Mouse (Mus musculus) Patski (cell line): ENCODE data around the gene Rnps1. TPM values are rescaled to one million over a fixed set of nuclear protein-coding genes. Genes with fewer than 3 reads are reported as not detected.
A peak's percentile ranks its signal among the peaks of the same experiment; 100 is the strongest.
"Not testable (repeated sequence)": the region's sequence is repeated elsewhere in the genome, so short reads cannot be mapped to it uniquely, and the experiment has no call there.

ENCODE experiments used
- ATAC-seq: fragments of 100-300 bp; one replicate; pipeline ENCODE4 v1.8.0; 2021
- CTCF ChIA-PET: fragments of 350-600 bp; sonication (Branson Sonifier 250); formaldehyde crosslinking; loops from one replicate; lab custom pipeline; 2022; ENCODE audit warnings: inconsistent platforms; lab: Charles Lee
- POLR2A ChIA-PET: fragments of 350-600 bp; sonication (Branson Sonifier 250); formaldehyde crosslinking; loops from one replicate; lab custom pipeline; 2022; ENCODE audit warnings: antibody characterized with exemption, inconsistent platforms; lab: Charles Lee
- DNase-seq: peaks from one replicate; pipeline ENCODE4 v3.0.0-alpha.2; 2011; ENCODE audit warnings: low read depth, low spot score
- H3K27me3 ChIP-seq: fragments of 371-371 bp; one replicate; pipeline ENCODE4 v1.5.1; 2021
- CTCF ChIP-seq: fragments of 100-300 bp; IDR thresholded peaks from one replicate; pipeline ENCODE4 v1.5.1; 2021
- in situ Hi-C: fragments of 300-500 bp; cut with MboI; formaldehyde crosslinking; loops from 3 replicates; pipeline ENCODE4 v1.11.1; 2018; ENCODE audit warnings: low pct_unique_long_range_greater_than_20kb, mixed read lengths
- polyA plus RNA-seq: library from polyadenylated mRNA; unstranded; gene quantifications from one replicate; pipeline ENCODE4 v1.2.3, GENCODE M21; 2021

The Rnps1 gene
- polyA plus RNA-seq, 1 experiment from 2014 or later: 98.5 TPM

- TF ChIP-seq CTCF: no peak
- DNase-seq: no peak
- no peaks in the 10 kb centered on the region for H3K27me3 ChIP-seq
- no peak for ATAC-seq
- ChIA-PET POLR2A (no interaction called here), CTCF (no interaction called here)
- in situ Hi-C loops: no loop called here
Measured at GRCm38 (mm10) chr17:24449507-24449906, 35.1 kb downstream of the Rnps1 start.

GRCm38 (mm10) chr17:24451220-24451619 is 36.9 kb downstream of the Rnps1 start:
- POLR2A ChIA-PET: interaction anchor here (0.5 kb wide), 1 partner anchor 1732 kb away, joined by 5 read pairs; no protein-coding TSS in a partner anchor
- ATAC-seq: no peak
- TF ChIP-seq CTCF: no peak
- CTCF ChIA-PET: interaction anchor here (1.3 kb wide), 1 partner anchor 14 kb away, joined by 5 read pairs; no protein-coding TSS in a partner anchor
- in situ Hi-C loops: no loop called here
- no peaks in the 10 kb centered on the region for H3K27me3 ChIP-seq
- no peak for DNase-seq

GRCm38 (mm10) chr17:24453372-24453771 is 39.0 kb downstream of the Rnps1 start:
- ATAC-seq (no peak), DNase-seq (no peak)
- ChIA-PET POLR2A (interaction anchor here (1.1 to 3.6 kb wide), 2 partner anchors 10 to 18 kb away, joined by 3 to 12 read pairs; partner anchors contain the start of genes E4f1 and Pgp), CTCF (interaction anchor here (1.0 to 1.8 kb wide), 2 partner anchors 16 to 26 kb away, joined by 3 to 5 read pairs; no protein-coding TSS in a partner anchor)
- in situ Hi-C loops: no loop called here
- no peak for TF ChIP-seq CTCF
- no peaks in the 10 kb centered on the region for H3K27me3 ChIP-seq

- POLR2A ChIA-PET: interaction anchor here (1.1 to 3.6 kb wide), 4 partner anchors 10 to 96 kb away, joined by 3 to 12 read pairs (median 4); partner anchors contain the start of genes E4f1, Pgp and Pkd1
- DNase-seq: no peak
- CTCF ChIA-PET: interaction anchor here (0.8 to 1.8 kb wide), 2 partner anchors 17 to 25 kb away, joined by 3 to 5 read pairs; partner anchors contain the start of gene Mlst8
- no peak for TF ChIP-seq CTCF
- no peaks in the 10 kb centered on the region for H3K27me3 ChIP-seq
- in situ Hi-C loops: no loop called here
- ATAC-seq: peak; percentile 6
Measured at GRCm38 (mm10) chr17:24454218-24454755, 39.9 kb downstream of the Rnps1 start.

- ChIA-PET POLR2A (interaction anchor here (1.2 to 3.6 kb wide), 4 partner anchors 16 to 95 kb away, joined by 3 to 12 read pairs (median 4); partner anchors contain the start of genes E4f1, Pgp and Pkd1), CTCF (interaction anchor here (1.8 kb wide), 1 partner anchor 18 kb away, joined by 5 read pairs; no protein-coding TSS in a partner anchor)
- ATAC-seq: peak; percentile 81
- in situ Hi-C loops: no loop called here
- no peaks in the 10 kb centered on the region for H3K27me3 ChIP-seq
- DNase-seq: peak; percentile 89
- TF ChIP-seq CTCF: no peak
Measured at GRCm38 (mm10) chr17:24454756-24455522, 40.6 kb downstream of the Rnps1 start.

GRCm38 (mm10) chr17:24455523-24456206 is 41.3 kb downstream of the Rnps1 start:
- ATAC-seq, DNase-seq, in situ Hi-C loops, H3K27me3 ChIP-seq, CTCF ChIA-PET: not testable (repeated sequence)
- POLR2A ChIA-PET: interaction anchor here (1.3 to 3.6 kb wide), 2 partner anchors 16 to 24 kb away, joined by 3 to 12 read pairs; partner anchors contain the start of genes E4f1 and Pgp

GRCm38 (mm10) chr17:24461580-24461979 is 47.2 kb downstream of the Rnps1 start:
- in situ Hi-C loops: loop anchor here (10.0 kb wide), 1 partner anchor 193 kb away; the partner anchor contains the start of genes Npw and Slc9a3r2
- no peak for ATAC-seq
- CTCF ChIA-PET: interaction anchor here (0.6 to 1.3 kb wide), 4 partner anchors 18 to 1328 kb away, joined by 3 to 7 read pairs (median 3); no protein-coding TSS in a partner anchor

GRCm38 (mm10) chr17:24462932-24463331 is 48.6 kb downstream of the Rnps1 start:
- in situ Hi-C loops: loop anchor here (10.0 kb wide), 1 partner anchor 192 kb away; the partner anchor contains the start of genes Npw and Slc9a3r2
- DNase-seq: no peak
- no peak for ATAC-seq
- TF ChIP-seq CTCF: no peak
- POLR2A ChIA-PET: interaction anchor here (0.6 kb wide), 1 partner anchor 70 kb away, joined by 3 read pairs; no protein-coding TSS in a partner anchor
- H3K27me3 ChIP-seq: no peaks in the 10 kb centered on the region
- CTCF ChIA-PET: interaction anchor here (1.4 to 1.7 kb wide), 3 partner anchors 13 to 76 kb away, joined by 3 to 7 read pairs (median 7); partner anchors contain the start of gene Mlst8

More at GRCm38 (mm10) chr17:24461580-24461979, 47.2 kb downstream of the Rnps1 start:
- POLR2A ChIA-PET: no interaction called here
- DNase-seq: no peak
- TF ChIP-seq CTCF: no peak
- no peaks in the 10 kb centered on the region for H3K27me3 ChIP-seq

- TF ChIP-seq CTCF: no peak
- POLR2A ChIA-PET: interaction anchor here (0.6 kb wide), 1 partner anchor 69 kb away, joined by 3 read pairs; no protein-coding TSS in a partner anchor
- in situ Hi-C loops: loop anchor here (10.0 kb wide), 1 partner anchor 191 kb away; the partner anchor contains the start of genes Npw and Slc9a3r2
Measured at GRCm38 (mm10) chr17:24463374-24464133, 49.2 kb downstream of the Rnps1 start.

More at GRCm38 (mm10) chr17:24463374-24464133, 49.2 kb downstream of the Rnps1 start:
- CTCF ChIA-PET: interaction anchor here (0.7 to 1.7 kb wide), 4 partner anchors 13 to 75 kb away, joined by 3 to 7 read pairs (median 5); partner anchors contain the start of gene Mlst8
- no peaks in the 10 kb centered on the region for H3K27me3 ChIP-seq
- DNase-seq: no peak
- ATAC-seq: no peak
